ENCODE assay signal across 27 mouse cellular contexts in genomic region chr12:82883079-82883478, GRCm38 (mm10).
"Had no signal": no experiment of that assay in that cellular context is flagged by ENCODE, and none has a peak within 500 bp of the region (broad histone marks: within the 10 kb centered on the region; RNA-seq: fewer than 3 reads in every experiment).

No protein-coding gene starts in this region.

- H3K27me3 ChIP-seq: heart, embryonic 12.5 days; hindbrain, embryonic 12.5 days; intestine, embryonic 15.5 days; limb, embryonic 12.5 days had no signal

- H3K36me3 ChIP-seq: heart, embryonic 10.5 days; heart, embryonic 12.5 days; hindbrain, embryonic 10.5 days; hindbrain, embryonic 12.5 days; intestine, embryonic 15.5 days; limb, embryonic 10.5 days; limb, embryonic 12.5 days had no signal

- H3K4me1 ChIP-seq: heart, embryonic 10.5 days; heart, embryonic 12.5 days; hindbrain, embryonic 10.5 days; hindbrain, embryonic 12.5 days; intestine, embryonic 15.5 days; limb, embryonic 10.5 days; limb, embryonic 12.5 days had no signal

- H3K4me2 ChIP-seq: heart, embryonic 12.5 days; hindbrain, embryonic 12.5 days; hindbrain, embryonic 14.5 days; intestine, embryonic 15.5 days; limb, embryonic 12.5 days had no signal

- ATAC-seq: forebrain, embryonic 16.5 days; hindbrain, embryonic 16.5 days; inflammation-experienced regulatory T-cells, adult 6 months; intestine, embryonic 15.5 days; intestine, postnatal 0 days had no signal

- H3K9ac ChIP-seq: heart, embryonic 12.5 days; hindbrain, embryonic 12.5 days; hindbrain, embryonic 14.5 days; intestine, embryonic 15.5 days; limb, embryonic 12.5 days; liver, embryonic 14.5 days had no signal

- DNase-seq: gastrocnemius, adult 2 months; gastrocnemius, postnatal 10 days; gastrocnemius, postnatal 25 days; heart, adult 2 months; heart, postnatal 10 days; heart, postnatal 4 days; kidney, adult 18-20 months; kidney, adult 8-10 months; kidney, postnatal 10 days; kidney, postnatal 25 days; kidney, postnatal 4 days; liver had no signal

- H3K9me3 ChIP-seq: heart, embryonic 10.5 days; heart, embryonic 12.5 days; hindbrain, embryonic 10.5 days; hindbrain, embryonic 12.5 days; intestine, embryonic 15.5 days; limb, embryonic 10.5 days; limb, embryonic 12.5 days had no signal

- H3K27ac ChIP-seq: gastrocnemius, adult 2 months; heart, adult 2 months; heart, embryonic 10.5 days; hindbrain, embryonic 10.5 days; hindbrain, embryonic 12.5 days; hindbrain, embryonic 14.5 days; intestine, embryonic 15.5 days; layer of hippocampus, adult 2 months; left cerebral cortex, adult 2 months; limb, embryonic 10.5 days; limb, embryonic 12.5 days; liver, embryonic 14.5 days had no signal

- H3K4me3 ChIP-seq: gastrocnemius, adult 2 months; heart, adult 2 months; heart, embryonic 10.5 days; heart, embryonic 12.5 days; hindbrain, embryonic 10.5 days; hindbrain, embryonic 12.5 days; intestine, embryonic 15.5 days; layer of hippocampus, adult 2 months; left cerebral cortex, adult 2 months; limb, embryonic 10.5 days; limb, embryonic 12.5 days had no signal
